Mouse (Mus musculus) heart, postnatal 0 days (tissue): ENCODE results near the gene Impg2.

Experiments
- CTCF ChIP-seq: IDR thresholded peaks from 2 replicates; pipeline ENCODE4 v1.5.1; 2016; ENCODE audit warnings: antibody characterized with exemption, control low read depth, low read depth
- EP300 ChIP-seq: IDR thresholded peaks from 2 replicates; pipeline ENCODE4 v1.6.1; 2016; ENCODE audit warnings: antibody characterized with exemption, low read depth

- TF ChIP-seq CTCF (no peak), EP300 (no peak)
These were observed 40.6 kb upstream of the Impg2 start for GRCm38 (mm10) chr16:56163466-56163865.
